Comparison of ENCODE assay signal across 29 mouse cellular contexts in genomic region chr12:116512482-116512881, GRCm38 (mm10). TPM values are rescaled to one million over a fixed set of nuclear protein-coding genes. Genes with fewer than 3 reads are reported as not detected.
DNase-seq lines count a peak whose midpoint lies in the region; ATAC-seq and TF ChIP-seq lines count a peak whose summit lies in the region.
"Had no signal": no experiment of that assay in that cellular context is flagged by ENCODE, and none has a peak within 500 bp of the region (broad histone marks: within the 10 kb centered on the region; RNA-seq: fewer than 3 reads in every experiment).

No protein-coding gene starts in this region.

- no peaks in the 10 kb centered on the region; the same call in 1 of the 2 replicates for H3K9me3 ChIP-seq in hindbrain, embryonic 13.5 days
- H3K9me3 ChIP-seq in hindbrain, postnatal 0 days (ENCODE audit: low read length), result no peaks in the 10 kb centered on the region
- no peaks in the 10 kb centered on the region for H3K9me3 ChIP-seq in midbrain, embryonic 11.5 days (ENCODE audit: control insufficient read depth, low read length)
- H3K9me3 ChIP-seq in midbrain, embryonic 16.5 days (replicated peaks; ENCODE audit: control insufficient read depth, low read length, poor library complexity, severe bottlenecking), result no peaks in the 10 kb centered on the region
- H3K9me3 ChIP-seq in kidney, embryonic 15.5 days (replicated peaks), result no peaks in the 10 kb centered on the region
- no peaks in the 10 kb centered on the region; the same call in 1 of the 2 replicates for H3K9me3 ChIP-seq in liver, embryonic 11.5 days (ENCODE audit: control insufficient read depth, low read length)
- H3K9me3 ChIP-seq: embryonic facial prominence, embryonic 13.5 days; embryonic facial prominence, embryonic 15.5 days; forebrain, embryonic 10.5 days; forebrain, embryonic 12.5 days; G1E had no signal

- no peaks in the 10 kb centered on the region for H3K27me3 ChIP-seq in hindbrain, embryonic 13.5 days
- H3K27me3 ChIP-seq in hindbrain, postnatal 0 days (ENCODE audit: insufficient read depth, low read length), result no peaks in the 10 kb centered on the region
- no peaks in the 10 kb centered on the region for H3K27me3 ChIP-seq in midbrain, embryonic 11.5 days (ENCODE audit: control insufficient read depth, insufficient read depth, low read length)
- no peaks in the 10 kb centered on the region for H3K27me3 ChIP-seq in midbrain, embryonic 16.5 days (ENCODE audit: control insufficient read depth, insufficient read depth, low read depth, low read length)
- H3K27me3 ChIP-seq in kidney, embryonic 15.5 days, result no peaks in the 10 kb centered on the region
- no peaks in the 10 kb centered on the region for H3K27me3 ChIP-seq in liver, embryonic 11.5 days (replicated peaks; ENCODE audit: control insufficient read depth, insufficient read depth, low read length)
- H3K27me3 ChIP-seq: embryonic facial prominence, embryonic 13.5 days; embryonic facial prominence, embryonic 15.5 days; forebrain, embryonic 12.5 days had no signal

- no peak for DNase-seq in hindbrain, postnatal 0 days (ENCODE audit: low spot score)
- no peak for DNase-seq in midbrain, embryonic 11.5 days (ENCODE audit: low spot score, missing footprints)
- peak; percentile 19 for DNase-seq in NIH3T3 (ENCODE audit: low read depth)
- DNase-seq in liver, embryonic 11.5 days (ENCODE audit: low spot score), result no peak
- DNase-seq: adrenal gland, adult 2 months; adrenal gland, postnatal 10 days; adrenal gland, postnatal 25 days; B cell, adult 2 months; cerebellum, adult 11 months; cerebellum, adult 18-20 months; cerebellum, adult 8-10 months; cerebellum, adult 9-11 months; cerebellum, postnatal 14 days; cerebellum, postnatal 36 days; embryo, embryonic 11 days had no signal

- H3K36me3 ChIP-seq in hindbrain, embryonic 13.5 days, result no peaks in the 10 kb centered on the region
- no peaks in the 10 kb centered on the region for H3K36me3 ChIP-seq in hindbrain, postnatal 0 days (ENCODE audit: insufficient read depth, low read length)
- H3K36me3 ChIP-seq in midbrain, embryonic 11.5 days (ENCODE audit: control insufficient read depth, insufficient read depth, low read length), result no peaks in the 10 kb centered on the region
- H3K36me3 ChIP-seq in midbrain, embryonic 16.5 days (ENCODE audit: control insufficient read depth, insufficient read depth, low read length), result no peaks in the 10 kb centered on the region
- H3K36me3 ChIP-seq in kidney, embryonic 15.5 days, result no peaks in the 10 kb centered on the region
- H3K36me3 ChIP-seq in liver, embryonic 11.5 days (ENCODE audit: control insufficient read depth, insufficient read depth, low read length), result no peaks in the 10 kb centered on the region
- H3K36me3 ChIP-seq: embryonic facial prominence, embryonic 13.5 days; embryonic facial prominence, embryonic 15.5 days; forebrain, embryonic 10.5 days; forebrain, embryonic 12.5 days; G1E had no signal

- ATAC-seq in hindbrain, embryonic 13.5 days (ENCODE audit: low FRiP score), result 0 out of 2 replicates have a peak, but pooled peaks have one; percentile 37
- ATAC-seq in hindbrain, postnatal 0 days, result no peak
- 0 out of 2 replicates have a peak, but pooled peaks have one; percentile 24 for ATAC-seq in midbrain, embryonic 11.5 days (ENCODE audit: low FRiP score)
- ATAC-seq in midbrain, embryonic 16.5 days, result no peak
- no peak for ATAC-seq in kidney, embryonic 15.5 days (replicated peaks; ENCODE audit: low FRiP score)
- no peak for ATAC-seq in liver, embryonic 11.5 days (replicated peaks; ENCODE audit: low FRiP score)
- ATAC-seq: CD4-positive, CD25-positive, alpha-beta regulatory T cell, adult 4 months; forebrain, embryonic 14.5 days; forebrain, embryonic 16.5 days had no signal

- no peak overlapping the region for H3K4me2 ChIP-seq in hindbrain, embryonic 13.5 days
- no peak overlapping the region for H3K4me2 ChIP-seq in hindbrain, postnatal 0 days (ENCODE audit: low read depth, low read length)
- no peak overlapping the region for H3K4me2 ChIP-seq in midbrain, embryonic 11.5 days
- no peak overlapping the region for H3K4me2 ChIP-seq in midbrain, embryonic 16.5 days (ENCODE audit: low read length)
- H3K4me2 ChIP-seq in kidney, embryonic 15.5 days, result no peak overlapping the region
- no peak overlapping the region for H3K4me2 ChIP-seq in liver, embryonic 11.5 days
- H3K4me2 ChIP-seq: embryonic facial prominence, embryonic 13.5 days; embryonic facial prominence, embryonic 15.5 days; forebrain, embryonic 12.5 days had no signal

- WGBS in hindbrain, embryonic 13.5 days, result 89% methylated on average over 1 of the region's 1 CpGs
- 96% methylated on average over 1 of the region's 1 CpGs for WGBS in hindbrain, postnatal 0 days
- 85% methylated on average over 1 of the region's 1 CpGs for WGBS in midbrain, embryonic 11.5 days
- 100% methylated on average over 1 of the region's 1 CpGs for WGBS in midbrain, embryonic 16.5 days
- 79% methylated on average over 1 of the region's 1 CpGs for WGBS in kidney, embryonic 15.5 days
- 81% methylated on average over 1 of the region's 1 CpGs for WGBS in liver, embryonic 11.5 days

- H3K9ac ChIP-seq in hindbrain, embryonic 13.5 days, result no peak overlapping the region
- H3K9ac ChIP-seq in hindbrain, postnatal 0 days (replicated peaks; ENCODE audit: low read length), result no peak overlapping the region
- H3K9ac ChIP-seq in midbrain, embryonic 11.5 days (ENCODE audit: low read length), result no peak overlapping the region
- no peak overlapping the region for H3K9ac ChIP-seq in midbrain, embryonic 16.5 days (ENCODE audit: low read depth, low read length)
- no peak overlapping the region for H3K9ac ChIP-seq in kidney, embryonic 15.5 days
- H3K9ac ChIP-seq in liver, embryonic 11.5 days (ENCODE audit: low read depth, low read length), result no peak overlapping the region
- H3K9ac ChIP-seq: embryonic facial prominence, embryonic 13.5 days; embryonic facial prominence, embryonic 15.5 days; forebrain, embryonic 12.5 days had no signal

- no peak for TF ChIP-seq CTCF in hindbrain, postnatal 0 days (IDR thresholded peaks at IDR 0.05; ENCODE audit: low read depth)

- peaks cover 5% of the 10 kb centered on the region; the same call in 1 of the 2 replicates for H3K4me1 ChIP-seq in hindbrain, embryonic 13.5 days (replicated peaks)
- H3K4me1 ChIP-seq in hindbrain, postnatal 0 days (ENCODE audit: insufficient read depth, low read length), result no peaks in the 10 kb centered on the region
- no peaks in the 10 kb centered on the region for H3K4me1 ChIP-seq in midbrain, embryonic 11.5 days (ENCODE audit: control insufficient read depth, insufficient read depth, low read length)
- no peaks in the 10 kb centered on the region for H3K4me1 ChIP-seq in midbrain, embryonic 16.5 days (ENCODE audit: control insufficient read depth, insufficient read depth, low read length)
- H3K4me1 ChIP-seq in kidney, embryonic 15.5 days, result no peaks in the 10 kb centered on the region
- no peaks in the 10 kb centered on the region for H3K4me1 ChIP-seq in liver, embryonic 11.5 days (replicated peaks; ENCODE audit: control insufficient read depth, insufficient read depth, low read length)
- H3K4me1 ChIP-seq: embryonic facial prominence, embryonic 13.5 days; embryonic facial prominence, embryonic 15.5 days; forebrain, embryonic 10.5 days; forebrain, embryonic 12.5 days had no signal

- no peak overlapping the region for H3K27ac ChIP-seq in hindbrain, embryonic 13.5 days
- no peak overlapping the region for H3K27ac ChIP-seq in hindbrain, postnatal 0 days
- no peak overlapping the region for H3K27ac ChIP-seq in midbrain, embryonic 11.5 days (ENCODE audit: low read depth, low read length)
- H3K27ac ChIP-seq in midbrain, embryonic 16.5 days (ENCODE audit: low read length), result no peak overlapping the region
- H3K27ac ChIP-seq in kidney, embryonic 15.5 days, result no peak overlapping the region
- H3K27ac ChIP-seq in liver, embryonic 11.5 days (ENCODE audit: low read depth, low read length), result no peak overlapping the region
- H3K27ac ChIP-seq: embryonic facial prominence, embryonic 13.5 days; embryonic facial prominence, embryonic 15.5 days; forebrain, embryonic 10.5 days; forebrain, embryonic 12.5 days had no signal

- no peak overlapping the region for H3K4me3 ChIP-seq in hindbrain, embryonic 13.5 days
- no peak overlapping the region for H3K4me3 ChIP-seq in hindbrain, postnatal 0 days (ENCODE audit: low read length)
- no peak overlapping the region for H3K4me3 ChIP-seq in midbrain, embryonic 11.5 days (ENCODE audit: low read depth, low read length)
- no peak overlapping the region for H3K4me3 ChIP-seq in midbrain, embryonic 16.5 days (ENCODE audit: low read depth, low read length)
- no peak overlapping the region for H3K4me3 ChIP-seq in kidney, embryonic 15.5 days (replicated peaks)
- H3K4me3 ChIP-seq in liver, embryonic 11.5 days (ENCODE audit: low read depth, low read length), result no peak overlapping the region
- H3K4me3 ChIP-seq: embryonic facial prominence, embryonic 13.5 days; embryonic facial prominence, embryonic 15.5 days; erythroblast, embryonic 14.5 days; forebrain, embryonic 10.5 days; forebrain, embryonic 12.5 days had no signal

RNA-seq across cellular contexts. Expression of gene Ptprn2, which starts 27.0 kb away (rescaled TPM):
- polyA plus RNA-seq in hindbrain, embryonic 13.5 days (2015; fragmentation: Nextera tagmentation; extraction: Ambion mirVana), result 10.3 and 12.1 TPM in 2 replicates
- 101 and 104 TPM in 2 replicates for total RNA-seq in hindbrain, postnatal 0 days (2014; rRNA removed)
- polyA plus RNA-seq in hindbrain, postnatal 0 days (2015; fragmentation: Nextera tagmentation; extraction: Ambion mirVana), result 16.9 and 18.4 TPM in 2 replicates
- polyA plus RNA-seq in midbrain, embryonic 11.5 days (2014; fragmentation: Nextera tagmentation; extraction: Ambion mirVana), result 7.0 and 7.3 TPM in 2 replicates
- polyA plus RNA-seq in midbrain, embryonic 16.5 days (2015; fragmentation: Nextera tagmentation; extraction: Ambion mirVana), result 15.6 and 17.6 TPM in 2 replicates
- polyA plus RNA-seq in kidney, embryonic 15.5 days (2015; fragmentation: Nextera tagmentation; extraction: Ambion mirVana), result 0.10 and 0.18 TPM in 2 replicates
- polyA plus RNA-seq in liver, embryonic 11.5 days (2014; fragmentation: Nextera tagmentation; extraction: Ambion mirVana), result 0.09 and 0.11 TPM in 2 replicates
- total RNA-seq: CH12.LX; common myeloid progenitor, adult 5-6 weeks had no signal
- polyA plus RNA-seq: CD4-positive, CD25-positive, alpha-beta regulatory T cell, adult 4 months; G1E had no signal

Comparison
In these comparisons a context has a peak if more than half of its experiments do, and no peak if none do; other contexts are left out.
1. ATAC-seq: peak in hindbrain, embryonic 13.5 days (single experiment) and midbrain, embryonic 11.5 days (single experiment); none in hindbrain, postnatal 0 days (single experiment), midbrain, embryonic 16.5 days (single experiment), kidney, embryonic 15.5 days (single experiment) and liver, embryonic 11.5 days (single experiment).